Mouse (Mus musculus): ENCODE measurements at regions not wholly inside any gene's neighbourhood (a gene's known extent, or its start where the extent isn't known, plus 50 kb on each side); places are given as distances from the start of the nearest gene placed in this dataset.

GRCm38 (mm10) chr1:142605224-142605623, 1035.2 kb upstream of the B3galt2 start:
- DNase-seq (ENCODE audit: low spot score in 2 of 2): no peak

GRCm38 (mm10) chr1:142606082-142606481, 1034.4 kb upstream of the B3galt2 start:
- DNase-seq (ENCODE audit: low spot score in 2 of 2): no peak

GRCm38 (mm10) chr1:142621464-142621863, 1019.0 kb upstream of the B3galt2 start:
- DNase-seq (ENCODE audit: low spot score in 2 of 2): no peak

- DNase-seq (ENCODE audit: low spot score in 2 of 2): no peak
Measured at GRCm38 (mm10) chr1:142624303-142624702, 1016.2 kb upstream of the B3galt2 start.

GRCm38 (mm10) chr1:142655289-142655688, 985.2 kb upstream of the B3galt2 start:
- no peak for DNase-seq (ENCODE audit: low spot score in 2 of 2)

GRCm38 (mm10) chr1:142665262-142665661, 975.2 kb upstream of the B3galt2 start:
- DNase-seq (ENCODE audit: low spot score in 2 of 2): no peak

- no peak for DNase-seq (ENCODE audit: low spot score in 2 of 2)
Measured at GRCm38 (mm10) chr1:142679917-142680316, 960.5 kb upstream of the B3galt2 start.

- DNase-seq (ENCODE audit: low spot score in 2 of 2): no peak
Measured at GRCm38 (mm10) chr1:142688828-142689227, 951.6 kb upstream of the B3galt2 start.

- no peak for DNase-seq (ENCODE audit: low spot score in 2 of 2)
Measured at GRCm38 (mm10) chr1:142695179-142695578, 945.3 kb upstream of the B3galt2 start.

GRCm38 (mm10) chr1:142708263-142708662, 932.2 kb upstream of the B3galt2 start:
- no peak for DNase-seq (ENCODE audit: low spot score in 2 of 2)

- no peak for DNase-seq (ENCODE audit: low spot score in 2 of 2)
Measured at GRCm38 (mm10) chr1:142730259-142730658, 910.2 kb upstream of the B3galt2 start.

- DNase-seq (ENCODE audit: low spot score in 2 of 2): no peak
Measured at GRCm38 (mm10) chr1:142734108-142734507, 906.4 kb upstream of the B3galt2 start.

- DNase-seq (ENCODE audit: low spot score in 2 of 2): no peak
Measured at GRCm38 (mm10) chr1:142738376-142738775, 902.1 kb upstream of the B3galt2 start.

GRCm38 (mm10) chr1:142742307-142742706, 898.2 kb upstream of the B3galt2 start:
- DNase-seq (ENCODE audit: low spot score in 2 of 2): peak in 1 of 2 experiments; percentile 5

- no peak for DNase-seq (ENCODE audit: low spot score in 2 of 2)
Measured at GRCm38 (mm10) chr1:142771010-142771409, 869.5 kb upstream of the B3galt2 start.
